Mouse (Mus musculus) heart, postnatal 0 days (tissue): ENCODE data around the gene Lyrm7. TPM values are rescaled to one million over a fixed set of nuclear protein-coding genes. Genes with fewer than 3 reads are reported as not detected.
"Not testable (repeated sequence)": the region's sequence is repeated elsewhere in the genome, so short reads cannot be mapped to it uniquely, and the experiment has no call there.

ENCODE experiments used
- ATAC-seq: fragments of 200-750 bp; cut with Nextera tagmentation; 2 replicates; pipeline ENCODE4 v1.8.0; 2017; ENCODE audit warnings: low read depth, moderate number of reproducible peaks, moderate library complexity; ENCODE audit not compliant: insufficient read depth
- DNase-seq: peaks from one replicate; pipeline ENCODE4 v3.0.0-alpha.2; 2016; ENCODE audit warnings: low spot score
- H3K27ac ChIP-seq: fragments of 300-500 bp; sonication (generic); 2 replicates; pipeline ENCODE4 v1.5.1; 2014; ENCODE audit warnings: low read depth, mild to moderate bottlenecking
- H3K27me3 ChIP-seq: fragments of 300-500 bp; sonication (generic); 2 replicates; pipeline ENCODE4 v1.6.1; 2014; ENCODE audit warnings: low read length, mixed read lengths; ENCODE audit not compliant: control insufficient read depth, insufficient read depth
- H3K36me3 ChIP-seq: fragments of 300-500 bp; sonication (generic); replicated peaks from 2 replicates; pipeline ENCODE4 v1.6.1; 2014; ENCODE audit warnings: low read length, mixed read lengths; ENCODE audit not compliant: control insufficient read depth, insufficient read depth
- H3K4me1 ChIP-seq: fragments of 300-500 bp; sonication (generic); 2 replicates; pipeline ENCODE4 v1.6.1; 2014; ENCODE audit warnings: antibody characterized with exemption; ENCODE audit not compliant: control insufficient read depth, insufficient read depth
- H3K4me2 ChIP-seq: fragments of 300-500 bp; sonication (generic); 2 replicates; pipeline ENCODE4 v1.6.1; 2014; ENCODE audit warnings: low read depth, mild to moderate bottlenecking, low read length, moderate library complexity
- H3K4me3 ChIP-seq: fragments of 300-500 bp; sonication (generic); 2 replicates; pipeline ENCODE4 v1.5.1; 2014; ENCODE audit warnings: low read depth, low read length
- H3K9ac ChIP-seq: fragments of 300-500 bp; sonication (generic); replicated peaks from 2 replicates; pipeline ENCODE4 v1.6.1; 2014; ENCODE audit warnings: low read depth, low read length, mixed read lengths
- H3K9me3 ChIP-seq: fragments of 300-500 bp; sonication (generic); replicated peaks from 2 replicates; pipeline ENCODE4 v1.6.1; 2016; ENCODE audit warnings: low read length; ENCODE audit not compliant: control insufficient read depth
- CTCF ChIP-seq: IDR thresholded peaks from 2 replicates; pipeline ENCODE4 v1.5.1; 2016; ENCODE audit warnings: antibody characterized with exemption, control low read depth, low read depth
- EP300 ChIP-seq: IDR thresholded peaks from 2 replicates; pipeline ENCODE4 v1.6.1; 2016; ENCODE audit warnings: antibody characterized with exemption, low read depth
- WGBS: fragments of 180-500 bp; shearing (Covaris S2); extraction: QIAGEN DNeasy Blood & Tissue Kit; methylation state at CpG from one replicate; pipeline ENCODE4 v1.1.7; 2014; 5-methylcytosine and 5-hydroxymethylcytosine counted together
- polyA plus RNA-seq: library from polyadenylated mRNA; unstranded; fragments of >200 nt; fragmentation: Nextera tagmentation; extraction: Ambion mirVana; gene quantifications from 2 replicates; pipeline ENCODE4 v1.2.1, GENCODE M21; 2015
- total RNA-seq: library from RNA; depleted of rRNA; stranded (reverse); fragments of >200 nt; gene quantifications from 2 replicates; pipeline ENCODE4 v1.2.3, GENCODE M21; 2014; ENCODE audit warnings: low replicate concordance

Lyrm7 gene
- total and polyA plus RNA-seq, 2 experiments from 2014 or later = 4.5 to 20.2 TPM

DNA sequence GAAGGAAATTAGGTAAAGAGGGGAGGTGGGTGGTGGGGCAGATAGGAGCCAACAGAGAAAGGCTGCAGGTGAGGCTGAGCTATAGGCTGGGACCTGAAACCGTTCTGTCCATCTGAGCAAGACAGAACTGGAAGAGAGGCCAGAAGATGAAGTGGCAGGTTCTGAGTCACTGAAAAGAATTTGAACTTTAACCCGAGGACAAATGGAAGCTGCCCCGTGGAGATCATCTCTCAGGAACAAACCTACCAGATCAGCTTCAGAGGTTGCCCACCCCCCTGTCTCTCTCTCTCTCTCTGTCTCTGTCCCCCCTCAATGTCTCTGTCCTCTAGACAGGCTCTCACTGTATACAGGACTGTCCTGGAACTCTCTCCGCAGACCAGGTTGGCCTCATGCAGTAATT, 38.9 kb upstream of the Lyrm7 start:
- Histone ChIP-seq H3K4me2 (no peak overlapping the region), H3K4me3 (no peak overlapping the region), H3K36me3 (no peaks in the 10 kb centered on the region), H3K27me3 (no peaks in the 10 kb centered on the region), H3K4me1 (peaks cover 9% of the 10 kb centered on the region; the same call in 1 of the 2 replicates), H3K9me3 (no peaks in the 10 kb centered on the region), H3K9ac (no peak overlapping the region), H3K27ac (no peak overlapping the region)
- ATAC-seq (no peak), DNase-seq (no peak)
- no peak for TF ChIP-seq EP300
- 69% methylated on average over 4 of the region's 4 CpGs for WGBS

DNA sequence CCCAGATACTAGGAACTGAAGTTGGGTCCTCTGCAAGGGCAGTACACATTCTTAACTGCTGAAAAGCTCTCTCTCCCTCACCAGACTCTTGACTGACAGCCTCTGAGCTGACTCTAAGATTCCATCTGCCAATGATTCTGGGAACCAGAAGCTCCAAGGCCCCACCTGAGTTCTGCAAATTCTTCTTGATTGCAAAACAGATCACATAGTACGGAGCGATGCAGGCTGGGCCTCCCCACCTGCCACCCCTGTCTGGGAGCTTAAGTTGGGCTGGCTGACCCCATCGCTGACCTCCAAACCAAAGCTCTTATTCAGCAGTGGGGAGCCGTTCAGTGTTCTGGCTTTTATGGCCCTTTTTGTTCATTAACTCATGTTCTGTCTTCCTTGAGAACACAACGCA, 36.8 kb upstream of the Lyrm7 start:
- ATAC-seq = no peak
- 85% methylated on average over 5 of the region's 5 CpGs for WGBS
- H3K27me3 ChIP-seq = no peaks in the 10 kb centered on the region

DNA sequence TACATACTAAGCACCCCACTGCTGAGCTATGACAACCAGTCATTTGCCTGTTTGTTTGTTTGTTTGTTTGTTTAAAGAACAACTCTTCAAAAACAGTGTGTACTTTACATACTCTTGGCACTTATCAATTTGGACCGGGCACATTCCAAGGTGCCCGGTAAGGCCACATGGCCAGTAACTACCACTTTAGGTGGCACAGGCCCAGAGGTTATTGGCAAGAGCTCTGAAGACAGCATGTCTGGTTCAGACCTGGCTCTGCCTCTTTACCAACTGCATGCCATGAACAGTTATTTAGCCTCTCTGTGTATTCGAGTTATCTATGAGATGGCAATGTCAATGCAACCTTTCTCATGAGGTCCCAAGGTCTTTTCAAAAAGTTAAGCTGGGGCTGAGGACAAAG, 35.9 kb upstream of the Lyrm7 start:
- ATAC-seq, H3K4me1 ChIP-seq, H3K27me3 ChIP-seq, H3K27ac ChIP-seq, H3K4me3 ChIP-seq, H3K4me2 ChIP-seq, H3K36me3 ChIP-seq, H3K9ac ChIP-seq, H3K9me3 ChIP-seq, DNase-seq: not testable (repeated sequence)
- 55% methylated on average over 3 of the region's 3 CpGs for whole genome bisulfite sequencing

More for the DNA sequence above, 36.8 kb upstream of the Lyrm7 start:
- Histone ChIP-seq H3K27ac (no peak overlapping the region), H3K9me3 (no peaks in the 10 kb centered on the region), H3K36me3 (no peaks in the 10 kb centered on the region), H3K4me3 (no peak overlapping the region), H3K9ac (no peak overlapping the region), H3K4me2 (no peak overlapping the region), H3K4me1 (peaks cover 3% of the 10 kb centered on the region; the same call in 1 of the 2 replicates)
- no peak for DNase-seq
- no peak for TF ChIP-seq CTCF
- no peak for TF ChIP-seq EP300

DNA sequence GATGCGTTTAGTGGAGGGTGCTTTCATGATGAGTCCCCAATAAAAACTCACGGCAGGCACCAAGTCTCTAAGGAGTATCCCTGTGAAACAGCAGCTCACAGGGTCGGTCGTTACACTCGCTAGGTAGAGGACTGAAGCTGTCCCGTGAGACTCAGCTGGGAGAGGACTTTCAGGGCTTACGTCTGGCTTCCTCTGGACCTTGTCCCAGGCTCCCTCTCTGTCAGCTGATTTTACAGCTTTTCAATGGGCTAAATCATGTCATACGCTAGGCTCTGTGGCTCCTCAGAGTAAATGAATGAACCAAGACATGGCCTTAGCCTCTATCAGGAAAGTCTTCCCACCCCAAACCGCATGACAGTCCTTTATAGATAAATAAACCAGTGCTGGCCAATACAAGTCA, 33.9 kb upstream of the Lyrm7 start:
- H3K36me3 ChIP-seq = no peaks in the 10 kb centered on the region
- H3K4me2 ChIP-seq = no peak overlapping the region
- TF ChIP-seq CTCF (no peak), EP300 (no peak)
- no peak overlapping the region for H3K27ac ChIP-seq
- H3K4me3 ChIP-seq = no peak overlapping the region
- 58% methylated on average over 9 of the region's 9 CpGs for WGBS
- no peak for DNase-seq
- peaks cover 3% of the 10 kb centered on the region; the same call in 1 of the 2 replicates for H3K4me1 ChIP-seq
- ATAC-seq = no peak
- no peak overlapping the region for H3K9ac ChIP-seq
- no peaks in the 10 kb centered on the region for H3K9me3 ChIP-seq
- H3K27me3 ChIP-seq = no peaks in the 10 kb centered on the region

DNA sequence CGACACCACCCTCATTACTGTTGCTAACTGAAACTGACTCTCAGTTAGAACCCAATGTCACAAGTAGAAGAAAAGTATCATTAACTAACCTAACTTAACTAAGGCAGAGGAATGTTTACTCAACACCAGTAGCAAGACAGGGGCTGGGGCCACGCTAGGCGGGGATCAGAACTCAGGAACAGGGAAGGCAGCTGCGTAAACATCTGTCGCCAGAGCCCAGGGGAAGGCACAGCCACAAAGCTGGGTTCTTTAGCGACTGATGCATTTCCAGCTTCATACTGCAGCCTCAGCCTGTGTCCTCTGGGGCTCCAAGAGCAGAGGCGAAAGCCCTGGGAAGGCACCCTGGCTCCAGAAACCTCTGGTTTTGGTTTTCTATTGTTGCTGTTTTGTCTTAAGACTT, 31.4 kb upstream of the Lyrm7 start:
- no peaks in the 10 kb centered on the region for H3K9me3 ChIP-seq
- H3K4me2 ChIP-seq = no peak overlapping the region
- ATAC-seq = no peak
- TF ChIP-seq EP300 (no peak), CTCF (no peak)
- no peaks in the 10 kb centered on the region for H3K4me1 ChIP-seq
- no peaks in the 10 kb centered on the region for H3K36me3 ChIP-seq
- WGBS = 75% methylated on average over 7 of the region's 7 CpGs
- H3K9ac ChIP-seq = no peak overlapping the region
- no peak for DNase-seq
- no peaks in the 10 kb centered on the region for H3K27me3 ChIP-seq
- no peak overlapping the region for H3K27ac ChIP-seq
- no peak overlapping the region for H3K4me3 ChIP-seq

DNA sequence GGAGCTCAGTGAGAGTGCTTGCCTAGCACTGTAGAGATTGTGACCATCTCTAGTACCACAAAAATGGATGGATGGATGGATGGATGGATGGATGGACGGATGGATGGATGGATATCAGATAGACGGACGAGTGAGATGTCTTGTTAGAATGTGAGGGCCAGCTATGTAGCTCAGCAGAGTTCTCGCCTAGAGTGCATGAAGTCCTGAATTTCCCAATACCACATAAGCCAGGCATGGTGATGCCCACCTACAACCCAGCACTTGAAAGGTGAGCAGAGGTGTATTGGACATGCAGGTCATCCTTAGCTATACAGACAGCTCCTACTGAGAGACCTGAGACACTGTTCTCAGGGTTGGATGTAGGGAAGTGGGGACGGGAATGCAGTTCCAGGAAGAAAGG, 30.6 kb upstream of the Lyrm7 start:
- no peak overlapping the region for H3K27ac ChIP-seq
- ATAC-seq = no peak
- DNase-seq = no peak
- TF ChIP-seq EP300 = no peak
- TF ChIP-seq CTCF = no peak
- H3K4me1 ChIP-seq = no peaks in the 10 kb centered on the region
- no peak overlapping the region for H3K9ac ChIP-seq
- H3K4me2 ChIP-seq = no peak overlapping the region
- no peak overlapping the region for H3K4me3 ChIP-seq
- H3K9me3 ChIP-seq = no peaks in the 10 kb centered on the region
- no peaks in the 10 kb centered on the region for H3K27me3 ChIP-seq
- no peaks in the 10 kb centered on the region for H3K36me3 ChIP-seq
- WGBS = 89% methylated on average over 5 of the region's 5 CpGs
